Mouse (Mus musculus) retina, postnatal 1 day (tissue): ENCODE measurements around the gene Eif2d.
A peak's percentile ranks its signal among the peaks of the same experiment; 100 is the strongest.

Source experiments
- DNase-seq: peaks from one replicate; pipeline ENCODE4 v3.0.0-alpha.2; 2012

Eif2d gene

GRCm38 (mm10) chr1:131153018-131153629 lies at the start of gene Eif2d:
Eif2d (plus strand) TSS chr1:131153181.
- peak; percentile 90 for DNase-seq

GRCm38 (mm10) chr1:131103776-131104424 lies 49.1 kb upstream of the Eif2d start:
- DNase-seq = no peak

GRCm38 (mm10) chr1:131107575-131108308 lies 45.2 kb upstream of the Eif2d start:
- DNase-seq = no peak

GRCm38 (mm10) chr1:131110525-131111106 lies 42.4 kb upstream of the Eif2d start:
- no peak for DNase-seq

- no peak for DNase-seq
Measured at GRCm38 (mm10) chr1:131112576-131112975, 40.4 kb upstream of the Eif2d start.

- peak; percentile 81 for DNase-seq
Measured at GRCm38 (mm10) chr1:131115932-131116331, 37.0 kb upstream of the Eif2d start.

- DNase-seq = peak; percentile 77
Measured at GRCm38 (mm10) chr1:131116430-131117011, 36.5 kb upstream of the Eif2d start.

GRCm38 (mm10) chr1:131118530-131118929 lies 34.5 kb upstream of the Eif2d start:
- no peak for DNase-seq

GRCm38 (mm10) chr1:131119026-131119425 lies 34.0 kb upstream of the Eif2d start:
- DNase-seq = peak; percentile 37

GRCm38 (mm10) chr1:131121987-131122386 lies 31.0 kb upstream of the Eif2d start:
- DNase-seq = no peak

- DNase-seq = no peak
Measured at GRCm38 (mm10) chr1:131123522-131124265, 29.3 kb upstream of the Eif2d start.

GRCm38 (mm10) chr1:131125987-131126744 lies 26.8 kb upstream of the Eif2d start:
- no peak for DNase-seq

- peak; percentile 40 for DNase-seq
Measured at GRCm38 (mm10) chr1:131134231-131134630, 18.8 kb upstream of the Eif2d start.

- DNase-seq = no peak
Measured at GRCm38 (mm10) chr1:131134942-131135522, 17.9 kb upstream of the Eif2d start.

- DNase-seq = no peak
Measured at GRCm38 (mm10) chr1:131135960-131136629, 16.9 kb upstream of the Eif2d start.

- no peak for DNase-seq
Measured at GRCm38 (mm10) chr1:131137111-131137510, 15.9 kb upstream of the Eif2d start.

GRCm38 (mm10) chr1:131137717-131138118 lies 15.3 kb upstream of the Eif2d start:
- DNase-seq = no peak

GRCm38 (mm10) chr1:131138191-131139016 lies 14.6 kb upstream of the Eif2d start, which contains the start of gene Dyrk3:
Dyrk3 (minus strand) TSS chr1:131138340.
- peak; percentile 96 for DNase-seq
